Mouse (Mus musculus) right cerebral cortex, postnatal 14 days (tissue): ENCODE measurements around the gene Rasgef1c.

Experiments
- DNase-seq: peaks from one replicate; pipeline ENCODE4 v3.0.0; 2022

The Rasgef1c gene

GRCm38 (mm10) chr11:49901659-49902458, at the start of gene Rasgef1c:
Gene Rasgef1c, plus strand, starts transcription at chr11:49901835.
- DNase-seq = peak; percentile 81

GRCm38 (mm10) chr11:49855144-49855543, 46.5 kb upstream of the Rasgef1c start:
- no peak for DNase-seq

GRCm38 (mm10) chr11:49861139-49861538, 40.5 kb upstream of the Rasgef1c start:
- DNase-seq = no peak

- DNase-seq = no peak
These were observed 37.7 kb upstream of the Rasgef1c start for GRCm38 (mm10) chr11:49863926-49864325.

- DNase-seq = no peak
These were observed 34.3 kb upstream of the Rasgef1c start for GRCm38 (mm10) chr11:49867320-49867719.

- DNase-seq = no peak
These were observed 31.9 kb upstream of the Rasgef1c start for GRCm38 (mm10) chr11:49869762-49870161.

GRCm38 (mm10) chr11:49871914-49872313, 29.7 kb upstream of the Rasgef1c start:
- no peak for DNase-seq

GRCm38 (mm10) chr11:49872779-49873178, 28.9 kb upstream of the Rasgef1c start:
- no peak for DNase-seq

GRCm38 (mm10) chr11:49876948-49877817, 24.5 kb upstream of the Rasgef1c start:
- DNase-seq = peak; percentile 30

GRCm38 (mm10) chr11:49879950-49880642, 21.5 kb upstream of the Rasgef1c start:
- DNase-seq = peak; percentile 44

GRCm38 (mm10) chr11:49883394-49883793, 18.2 kb upstream of the Rasgef1c start:
- no peak for DNase-seq

- no peak for DNase-seq
These were observed 13.2 kb upstream of the Rasgef1c start for GRCm38 (mm10) chr11:49888469-49888868.

GRCm38 (mm10) chr11:49891993-49892392, 9.6 kb upstream of the Rasgef1c start:
- DNase-seq = no peak

GRCm38 (mm10) chr11:49893806-49894205, 7.8 kb upstream of the Rasgef1c start:
- no peak for DNase-seq

- no peak for DNase-seq
These were observed 5.6 kb upstream of the Rasgef1c start for GRCm38 (mm10) chr11:49895966-49896590.

GRCm38 (mm10) chr11:49900043-49900442, 1.6 kb upstream of the Rasgef1c start:
- no peak for DNase-seq

- DNase-seq = no peak
These were observed 525 bp upstream of the Rasgef1c start for GRCm38 (mm10) chr11:49900962-49901658.

- DNase-seq = peak; percentile 78
These were observed 1.7 kb downstream of the Rasgef1c start for GRCm38 (mm10) chr11:49903333-49903732.

- no peak for DNase-seq
These were observed 17.0 kb downstream of the Rasgef1c start for GRCm38 (mm10) chr11:49918521-49919180.

- no peak for DNase-seq
These were observed 17.7 kb downstream of the Rasgef1c start for GRCm38 (mm10) chr11:49919304-49919703.

- no peak for DNase-seq
These were observed 21.9 kb downstream of the Rasgef1c start for GRCm38 (mm10) chr11:49923539-49923938.
